Mouse (Mus musculus) testis, adult 2 months (tissue): ENCODE measurements at regions not wholly inside any gene's neighbourhood (a gene's known extent, or its start where the extent isn't known, plus 50 kb on each side); places are given as distances from the start of the nearest gene placed in this dataset.

Source experiments
- CTCF ChIP-seq: fragments of 200-500 bp; IDR thresholded peaks from 2 replicates; pipeline ENCODE4 v1.5.1; 2012; ENCODE audit warnings: low read depth, mild to moderate bottlenecking, inconsistent platforms, low read length, moderate library complexity; ENCODE audit not compliant: control insufficient read depth, insufficient read depth, insufficient replicate concordance
- POLR2A ChIP-seq: fragments of 200-500 bp; IDR thresholded peaks from 2 replicates; pipeline ENCODE4 v1.6.1; 2012; ENCODE audit warnings: low read depth, mild to moderate bottlenecking, inconsistent platforms, low read length, moderate library complexity; ENCODE audit not compliant: control insufficient read depth

- no peak for TF ChIP-seq CTCF
- no peak for TF ChIP-seq POLR2A
Observed at GRCm38 (mm10) chr2:131638996-131639605, 77.0 kb upstream of the Adra1d start.
